Mouse (Mus musculus): ENCODE measurements around the gene Chn1. TPM values are rescaled to one million over a fixed set of nuclear protein-coding genes. Genes with fewer than 3 reads are reported as not detected.

Chn1 gene
- polyA plus RNA-seq, 1 experiment from 2014 or later, result 26.9 TPM

DNA sequence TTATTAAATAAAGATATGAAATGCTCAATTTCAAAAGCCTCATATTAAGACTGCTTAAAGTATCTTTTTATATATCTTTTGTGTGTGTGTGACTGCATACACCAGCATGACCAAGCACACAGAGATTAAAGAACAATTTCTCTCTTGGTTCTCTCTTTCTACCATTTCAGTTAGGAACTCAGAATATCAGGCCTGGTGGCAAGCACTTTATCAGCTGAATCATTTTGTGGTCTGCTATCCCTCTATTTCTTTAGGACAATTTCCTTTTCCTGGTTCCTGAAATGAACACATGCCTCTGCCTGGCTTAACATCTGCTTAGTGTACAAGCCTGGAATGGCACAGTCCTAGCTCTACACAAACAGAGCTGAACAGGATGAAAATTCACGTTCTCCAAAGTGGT, 92.6 kb downstream of the Chn1 start:
- no peaks in the 10 kb centered on the region for H3K4me1 ChIP-seq (ENCODE audit: insufficient read depth, low read depth, low read length)
- no peak for DNase-seq (ENCODE audit: low spot score)
- H3K4me2 ChIP-seq (replicated peaks; ENCODE audit: low read depth, low read length), result no peak overlapping the region
- no peak for ATAC-seq
- no peaks in the 10 kb centered on the region for H3K36me3 ChIP-seq (ENCODE audit: insufficient read depth, low read length)
- H3K27me3 ChIP-seq (replicated peaks; ENCODE audit: insufficient read depth, low read length), result no peaks in the 10 kb centered on the region
- H3K9ac ChIP-seq (replicated peaks; ENCODE audit: low read depth), result no peak overlapping the region
- TF ChIP-seq EP300 (IDR thresholded peaks at IDR 0.05) (no peak), CTCF (IDR thresholded peaks at IDR 0.05) (no peak)
- WGBS, result 26% methylated on average over 1 of the region's 1 CpGs
- no peak overlapping the region for H3K27ac ChIP-seq (ENCODE audit: low read length)
- H3K4me3 ChIP-seq (ENCODE audit: low read depth, low read length), result no peak overlapping the region
- no peaks in the 10 kb centered on the region for H3K9me3 ChIP-seq (ENCODE audit: low read length)

DNA sequence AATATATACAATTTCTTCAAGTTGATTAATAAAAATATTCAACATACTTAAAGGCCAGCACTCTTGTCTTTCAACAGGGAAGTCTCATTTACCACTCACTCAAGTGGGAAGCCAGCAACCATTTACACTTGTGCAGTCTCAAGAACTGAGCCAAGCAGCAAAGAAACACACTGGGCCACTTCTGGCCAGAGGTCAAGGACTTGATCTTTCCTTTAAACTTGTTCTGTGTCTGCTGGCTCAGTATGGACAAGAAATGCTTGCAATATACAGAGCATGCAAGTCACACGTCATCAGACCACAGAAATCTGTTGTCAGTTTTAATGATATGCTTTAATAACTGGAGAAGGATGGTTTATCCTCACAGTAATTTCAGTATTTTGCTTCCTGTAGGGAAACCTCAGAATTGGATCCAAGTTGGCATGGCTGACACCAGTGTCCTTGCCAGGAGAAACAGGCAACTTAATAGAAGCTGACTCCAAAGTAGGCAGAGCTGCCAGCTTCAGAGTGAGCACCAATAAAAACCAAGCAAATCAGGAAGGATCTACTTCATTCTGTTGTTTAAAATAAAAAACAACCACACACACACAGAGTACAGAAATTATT, 94.6 kb downstream of the Chn1 start:
- 24% methylated on average over 1 of the region's 1 CpGs for WGBS
- TF ChIP-seq EP300 (IDR thresholded peaks at IDR 0.05) (0 out of 2 replicates have a peak, but pooled peaks have one; percentile 34), CTCF (IDR thresholded peaks at IDR 0.05) (no peak)
- Histone ChIP-seq H3K9ac (replicated peaks; ENCODE audit: low read depth) (no peak overlapping the region), H3K27me3 (replicated peaks; ENCODE audit: insufficient read depth, low read length) (no peaks in the 10 kb centered on the region), H3K27ac (ENCODE audit: low read length) (no peak overlapping the region), H3K4me2 (replicated peaks; ENCODE audit: low read depth, low read length) (no peak overlapping the region), H3K4me1 (ENCODE audit: insufficient read depth, low read depth, low read length) (no peaks in the 10 kb centered on the region), H3K4me3 (ENCODE audit: low read depth, low read length) (no peak overlapping the region), H3K36me3 (ENCODE audit: insufficient read depth, low read length) (no peaks in the 10 kb centered on the region), H3K9me3 (ENCODE audit: low read length) (no peaks in the 10 kb centered on the region)
- ATAC-seq (peak; percentile 70), DNase-seq (ENCODE audit: low spot score) (peak; percentile 65)

DNA sequence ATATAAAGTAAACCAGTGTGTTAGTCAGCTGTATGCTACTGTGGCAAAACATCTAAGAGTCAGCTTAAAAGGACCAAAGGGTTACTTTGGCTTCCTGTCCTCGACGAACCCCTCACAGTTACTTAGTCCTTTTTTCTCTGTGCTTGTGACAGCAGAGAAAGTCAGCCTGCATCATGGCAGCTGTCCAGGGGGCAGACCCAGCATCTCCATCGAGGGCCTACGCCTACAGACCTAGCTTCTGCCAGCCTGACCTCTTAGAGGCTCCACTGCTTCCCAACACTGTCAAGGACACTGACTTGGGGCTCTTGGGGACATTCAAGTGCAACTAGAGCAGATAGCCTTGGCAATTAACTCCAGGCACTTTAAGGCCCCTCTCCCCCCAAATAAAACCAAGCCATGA, 106.5 kb downstream of the Chn1 start:
- H3K4me1 ChIP-seq (ENCODE audit: insufficient read depth, low read depth, low read length), result no peaks in the 10 kb centered on the region
- no peak overlapping the region for H3K27ac ChIP-seq (ENCODE audit: low read length)
- H3K9ac ChIP-seq (replicated peaks; ENCODE audit: low read depth), result no peak overlapping the region
- DNase-seq (ENCODE audit: low spot score) (peak; percentile 13), ATAC-seq (peak; percentile 16; the same call in 1 of the 2 replicates)
- no peaks in the 10 kb centered on the region for H3K9me3 ChIP-seq (ENCODE audit: low read length)
- WGBS, result 47% methylated on average over 4 of the region's 4 CpGs
- H3K36me3 ChIP-seq (ENCODE audit: insufficient read depth, low read length), result no peaks in the 10 kb centered on the region
- no peak overlapping the region for H3K4me2 ChIP-seq (replicated peaks; ENCODE audit: low read depth, low read length)
- no peaks in the 10 kb centered on the region for H3K27me3 ChIP-seq (replicated peaks; ENCODE audit: insufficient read depth, low read length)
- H3K4me3 ChIP-seq (ENCODE audit: low read depth, low read length), result no peak overlapping the region
- TF ChIP-seq CTCF (IDR thresholded peaks at IDR 0.05) (no peak), EP300 (IDR thresholded peaks at IDR 0.05) (no peak)

DNA sequence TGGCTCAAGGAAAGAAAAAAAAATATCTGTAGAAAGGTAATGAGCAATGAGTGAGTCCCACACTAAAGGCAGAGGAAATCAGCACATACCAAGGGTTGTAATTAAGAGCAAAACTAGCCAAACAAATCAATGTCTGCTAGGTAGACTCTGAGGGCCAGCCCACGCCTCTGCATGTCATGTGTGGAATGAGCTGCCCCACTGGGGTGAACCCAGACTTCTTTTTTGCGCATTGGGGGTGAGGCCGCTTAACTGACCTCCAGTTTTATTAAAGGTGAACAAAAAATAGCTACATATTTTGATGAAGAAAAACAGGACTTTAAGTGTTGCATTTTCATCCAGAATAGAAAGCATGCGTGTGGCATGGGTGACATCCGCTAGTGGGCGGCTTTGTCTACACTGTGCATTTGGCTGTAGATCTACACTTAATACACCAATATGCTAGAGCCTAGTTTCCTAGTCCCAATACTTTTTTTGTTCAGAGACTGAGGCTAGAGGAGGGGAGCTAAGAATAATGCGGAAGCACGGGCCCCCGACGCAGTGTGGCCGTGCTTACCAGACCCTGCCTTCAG, 114.5 kb downstream of the Chn1 start:
- DNase-seq (ENCODE audit: low spot score) (no peak), ATAC-seq (no peak)
- Histone ChIP-seq H3K27ac (ENCODE audit: low read length) (no peak overlapping the region), H3K9ac (replicated peaks; ENCODE audit: low read depth) (no peak overlapping the region), H3K27me3 (replicated peaks; ENCODE audit: insufficient read depth, low read length) (no peaks in the 10 kb centered on the region), H3K4me2 (replicated peaks; ENCODE audit: low read depth, low read length) (peak overlapping the region; percentile 50), H3K9me3 (ENCODE audit: low read length) (no peaks in the 10 kb centered on the region), H3K4me3 (ENCODE audit: low read depth, low read length) (no peak overlapping the region), H3K36me3 (ENCODE audit: insufficient read depth, low read length) (no peaks in the 10 kb centered on the region), H3K4me1 (ENCODE audit: insufficient read depth, low read depth, low read length) (no peaks in the 10 kb centered on the region)
- WGBS, result 89% methylated on average over 11 of the region's 11 CpGs
- no peak for TF ChIP-seq EP300 (IDR thresholded peaks at IDR 0.05)
- TF ChIP-seq CTCF (IDR thresholded peaks at IDR 0.05), result no peak

DNA sequence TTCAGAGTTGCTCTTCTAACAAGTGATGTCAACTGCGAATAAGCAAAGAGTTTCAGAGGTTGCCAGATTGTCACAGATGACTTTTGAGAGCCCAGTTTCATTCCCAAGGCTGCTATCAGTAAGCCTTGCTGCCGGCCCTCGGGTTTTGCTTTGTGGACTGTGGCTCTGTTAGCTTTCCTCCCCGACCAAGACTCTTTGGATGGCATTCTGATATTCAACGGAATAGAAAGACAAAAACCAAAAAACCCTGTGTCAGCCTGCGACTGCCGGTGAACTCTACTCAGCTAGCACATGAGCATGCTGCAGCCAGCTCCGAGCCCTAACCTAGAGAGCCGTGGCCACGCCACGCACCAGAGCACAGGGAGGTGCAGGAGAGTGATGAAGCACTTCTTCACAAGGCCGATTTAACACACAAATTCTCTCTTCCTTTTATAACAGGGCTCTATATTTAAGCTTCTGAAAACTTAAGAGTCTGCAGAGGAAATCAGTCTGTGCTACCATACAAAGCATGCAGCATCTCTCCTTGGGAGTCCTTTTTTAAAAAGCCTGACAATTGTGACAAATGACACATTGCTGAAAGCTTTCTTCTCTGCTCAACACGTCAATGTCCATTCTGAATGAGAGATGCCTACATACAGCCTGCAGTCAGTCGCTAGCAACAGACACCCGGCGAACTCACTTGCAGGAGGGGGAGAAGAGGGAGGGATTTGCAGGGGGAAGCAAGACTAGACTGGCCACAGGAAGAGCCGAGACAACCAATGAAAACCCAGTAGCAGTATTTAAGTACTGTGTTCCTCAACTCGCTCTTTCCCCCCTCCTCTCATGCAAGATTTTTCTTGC, 115.2 kb downstream of the Chn1 start:
- ATAC-seq (peak; percentile 78), DNase-seq (ENCODE audit: low spot score) (peak; percentile 88)
- Histone ChIP-seq H3K4me1 (ENCODE audit: insufficient read depth, low read depth, low read length) (no peaks in the 10 kb centered on the region), H3K4me2 (replicated peaks; ENCODE audit: low read depth, low read length) (peak overlapping the region; percentile 50), H3K9me3 (ENCODE audit: low read length) (no peaks in the 10 kb centered on the region), H3K36me3 (ENCODE audit: insufficient read depth, low read length) (no peaks in the 10 kb centered on the region), H3K27ac (ENCODE audit: low read length) (no peak overlapping the region), H3K27me3 (replicated peaks; ENCODE audit: insufficient read depth, low read length) (no peaks in the 10 kb centered on the region), H3K4me3 (ENCODE audit: low read depth, low read length) (peak overlapping the region; percentile 31), H3K9ac (replicated peaks; ENCODE audit: low read depth) (peak overlapping the region; percentile 8; the same call in 1 of the 2 replicates)
- TF ChIP-seq CTCF (IDR thresholded peaks at IDR 0.05) (no peak), EP300 (IDR thresholded peaks at IDR 0.05) (no peak)
- WGBS, result 36% methylated on average over 18 of the region's 18 CpGs

DNA sequence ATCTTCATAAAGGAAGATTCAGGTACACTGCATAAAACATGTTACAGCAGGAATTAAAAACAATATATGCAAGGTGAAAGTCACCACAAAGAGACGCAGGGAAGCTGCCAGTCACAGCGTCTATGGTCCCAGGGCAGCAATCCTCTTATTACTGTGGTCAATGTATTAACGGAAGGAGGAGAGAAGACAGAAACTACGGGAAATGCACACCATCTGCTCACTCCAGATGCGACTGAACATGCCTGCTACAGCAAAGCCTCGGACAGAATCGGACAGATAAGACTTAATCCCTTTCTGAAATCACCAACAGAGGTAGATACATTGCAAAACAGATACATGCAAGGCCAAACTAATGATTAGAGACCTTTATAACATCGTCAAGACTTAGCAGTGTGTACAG, 116.1 kb downstream of the Chn1 start:
- H3K27me3 ChIP-seq (replicated peaks; ENCODE audit: insufficient read depth, low read length), result no peaks in the 10 kb centered on the region
- no peaks in the 10 kb centered on the region for H3K36me3 ChIP-seq (ENCODE audit: insufficient read depth, low read length)
- H3K9me3 ChIP-seq (ENCODE audit: low read length), result no peaks in the 10 kb centered on the region
- ATAC-seq, result no peak
- peak overlapping the region; percentile 50 for H3K4me2 ChIP-seq (replicated peaks; ENCODE audit: low read depth, low read length)
- TF ChIP-seq CTCF (IDR thresholded peaks at IDR 0.05) (no peak), EP300 (IDR thresholded peaks at IDR 0.05) (no peak)
- H3K4me3 ChIP-seq (ENCODE audit: low read depth, low read length), result peak overlapping the region; percentile 31
- H3K9ac ChIP-seq (replicated peaks; ENCODE audit: low read depth), result no peak overlapping the region
- no peak overlapping the region for H3K27ac ChIP-seq (ENCODE audit: low read length)
- no peak for DNase-seq (ENCODE audit: low spot score)
- no peaks in the 10 kb centered on the region for H3K4me1 ChIP-seq (ENCODE audit: insufficient read depth, low read depth, low read length)
- WGBS, result 67% methylated on average over 8 of the region's 8 CpGs
